Mouse (Mus musculus) CH12.LX (cell line): ENCODE results near the gene Gm10762. TPM values are rescaled to one million over a fixed set of nuclear protein-coding genes. Genes with fewer than 3 reads are reported as not detected.

Experiments used
- DNase-seq: peaks from one replicate; pipeline ENCODE4 v3.0.0-alpha.2; 2013; ENCODE audit errors: extremely low read depth
- H3K27ac ChIP-seq: 2 replicates; pipeline ENCODE4 v1.5.1; 2012; ENCODE audit warnings: low read depth, mild to moderate bottlenecking, control low read depth, moderate library complexity; ENCODE audit not compliant: insufficient read depth
- H3K27me3 ChIP-seq: replicated peaks from 2 replicates; pipeline ENCODE3; 2012; ENCODE audit warnings: inconsistent platforms
- H3K36me3 ChIP-seq, 2 experiments: replicated peaks in 1 of 2; 2 replicates each; pipeline versions ENCODE3 to v1.6.1; 2012; ENCODE audit warnings: inconsistent platforms in 1 of 2, low read length in 1 of 2, mild to moderate bottlenecking in 1 of 2, mixed read lengths in 1 of 2, moderate library complexity in 1 of 2; ENCODE audit not compliant: control insufficient read depth in 1 of 2, insufficient read depth in 1 of 2
- H3K4me1 ChIP-seq, 2 experiments: 2 replicates each; pipeline ENCODE4 v1.6.1; 2012; ENCODE audit warnings: inconsistent platforms in 1 of 2, moderate library complexity in 1 of 2; ENCODE audit not compliant: insufficient read depth in 2 of 2, control insufficient read depth in 1 of 2
- H3K4me2 ChIP-seq: 2 replicates; pipeline ENCODE4 v1.6.1; 2012; ENCODE audit warnings: low read depth, mild to moderate bottlenecking, control low read depth; ENCODE audit not compliant: poor library complexity, insufficient read depth, severe bottlenecking
- H3K4me3 ChIP-seq, 3 experiments: fragments of 150-350 bp in 1 of 3; sonication (generic) in 1 of 3; replicated peaks in 1 of 3; 2 replicates each; pipeline versions ENCODE3 to v1.5.1; 2011 to 2012; ENCODE audit warnings: low read depth in 2 of 3, low read length in 2 of 3, mild to moderate bottlenecking in 2 of 3, moderate library complexity in 2 of 3, control low read depth in 1 of 3, improper control_type of control experiment in 1 of 3, inconsistent platforms in 1 of 3, mixed read lengths in 1 of 3; ENCODE audit not compliant: poor library complexity in 1 of 3
- H3K79me2 ChIP-seq: replicated peaks from 2 replicates; pipeline ENCODE4 v1.6.1; 2012; ENCODE audit warnings: mild to moderate bottlenecking, moderate library complexity; ENCODE audit not compliant: control insufficient read depth, poor library complexity, insufficient read depth, severe bottlenecking; ENCODE audit errors: extremely low read depth
- H3K9ac ChIP-seq: 2 replicates; pipeline ENCODE4 v1.6.1; 2012; ENCODE audit warnings: low read depth, mild to moderate bottlenecking, control low read depth, moderate library complexity; ENCODE audit not compliant: insufficient read depth
- H3K9me3 ChIP-seq: replicated peaks from 2 replicates; pipeline ENCODE3; 2012; ENCODE audit warnings: low read length, inconsistent platforms, mixed read lengths
- BHLHE40 ChIP-seq: IDR thresholded peaks from 2 replicates; pipeline ENCODE4 v1.6.1; 2011; ENCODE audit warnings: mild to moderate bottlenecking, low read depth, low read length, improper control_type of control experiment
- CHD2 ChIP-seq: IDR thresholded peaks from 2 replicates; pipeline ENCODE4 v1.6.1; 2011; ENCODE audit warnings: low read length, improper control_type of control experiment
- ELF1 ChIP-seq: IDR thresholded peaks from 2 replicates; pipeline ENCODE4 v1.6.1; 2014; ENCODE audit warnings: low read depth, mild to moderate bottlenecking, inconsistent platforms, low read length, improper control_type of control experiment
- ETS1 ChIP-seq: conservative IDR thresholded peaks from 2 replicates; pipeline ENCODE4 v1.6.1; 2012; ENCODE audit warnings: low read depth, mild to moderate bottlenecking, inconsistent platforms, low read length, improper control_type of control experiment, moderate library complexity
- HCFC1 ChIP-seq: IDR thresholded peaks from 2 replicates; pipeline ENCODE4 v1.6.1; 2012; ENCODE audit warnings: low read depth, mild to moderate bottlenecking, inconsistent platforms, low read length, improper control_type of control experiment
- IRF4 ChIP-seq: IDR thresholded peaks from 2 replicates; pipeline ENCODE4 v1.6.1; 2014; ENCODE audit warnings: low read depth, mild to moderate bottlenecking, inconsistent platforms, low read length, improper control_type of control experiment
- JUND ChIP-seq: conservative IDR thresholded peaks from 2 replicates; pipeline ENCODE4 v1.6.1; 2011; ENCODE audit warnings: low read depth, low read length, improper control_type of control experiment
- MAZ ChIP-seq: IDR thresholded peaks from 2 replicates; pipeline ENCODE4 v1.6.1; 2012; ENCODE audit warnings: low read depth, mild to moderate bottlenecking, inconsistent platforms, low read length, improper control_type of control experiment, moderate library complexity
- MYC ChIP-seq: IDR thresholded peaks from 2 replicates; pipeline ENCODE4 v1.6.1; 2011; ENCODE audit warnings: low read depth, mild to moderate bottlenecking, improper control_type of control experiment, low read length
- NELFE ChIP-seq: IDR thresholded peaks from 2 replicates; pipeline ENCODE4 v1.6.1; 2011; ENCODE audit warnings: low read depth, low read length, improper control_type of control experiment
- PAX5 ChIP-seq: IDR thresholded peaks from 2 replicates; pipeline ENCODE4 v1.6.1; 2012; ENCODE audit warnings: low read length, inconsistent platforms, mixed read lengths
- RAD21 ChIP-seq: IDR thresholded peaks from 2 replicates; pipeline ENCODE4 v1.6.1; 2011; ENCODE audit warnings: low read depth, mild to moderate bottlenecking, low read length, improper control_type of control experiment, moderate library complexity
- RCOR1 ChIP-seq: conservative IDR thresholded peaks from 2 replicates; pipeline ENCODE4 v1.6.1; 2012; ENCODE audit warnings: low read depth, mild to moderate bottlenecking, inconsistent platforms, low read length, improper control_type of control experiment
- SMC3 ChIP-seq: IDR thresholded peaks from 2 replicates; pipeline ENCODE4 v1.6.1; 2011; ENCODE audit warnings: low read depth, low read length, improper control_type of control experiment
- TCF12 ChIP-seq: IDR thresholded peaks from 2 replicates; pipeline ENCODE4 v1.6.1; 2014; ENCODE audit warnings: low read depth, mild to moderate bottlenecking, inconsistent platforms, low read length, improper control_type of control experiment
- USF1 ChIP-seq: IDR thresholded peaks from 2 replicates; pipeline ENCODE4 v1.6.1; 2014; ENCODE audit warnings: low read depth, mild to moderate bottlenecking, inconsistent platforms, low read length, improper control_type of control experiment
- ZKSCAN1 ChIP-seq: IDR thresholded peaks from 2 replicates; pipeline ENCODE4 v1.6.1; 2012; ENCODE audit warnings: low read depth, inconsistent platforms, low read length, improper control_type of control experiment, borderline replicate concordance
- ZMIZ1 ChIP-seq: IDR thresholded peaks from 2 replicates; pipeline ENCODE4 v1.6.1; 2012; ENCODE audit warnings: low read depth, mild to moderate bottlenecking, inconsistent platforms, low read length, improper control_type of control experiment
- ZNF384 ChIP-seq: IDR thresholded peaks from 2 replicates; pipeline ENCODE4 v1.6.1; 2012; ENCODE audit warnings: low read depth, low read length, improper control_type of control experiment, inconsistent platforms
- dilution Hi-C: fragments of 300-500 bp; cut with MboI; formaldehyde crosslinking; loops from 2 replicates; pipeline ENCODE4 v1.14.3; 2020; ENCODE audit warnings: low sequenced_read_pairs; ENCODE audit not compliant: extremely low pct_unique_long_range_greater_than_20kb, extremely low pct_ligation_motif_present
- in situ Hi-C: fragments of 300-500 bp; cut with MboI; formaldehyde crosslinking; loops from 3 replicates; pipeline ENCODE4 v1.14.3; 2019; ENCODE audit warnings: low sequenced_read_pairs, low pct_ligation_motif_present, low pct_unique_long_range_greater_than_20kb, mixed read lengths
- polyA plus RNA-seq: library from polyadenylated mRNA; unstranded; fragments of >175 nt; gene quantifications from 2 replicates; pipeline ENCODE4 v1.2.1, GENCODE M21; 2012; ENCODE audit warnings: low read depth; ENCODE audit not compliant: insufficient read length
- total RNA-seq, 2 experiments: library from RNA; depleted of rRNA; stranded (reverse); fragments of 300-350 nt in 1 of 2; fragments of >200 nt in 1 of 2; gene quantifications; 2 replicates each; pipeline ENCODE4 v1.2.3; 2012 to 2014

Gm10762 gene
- total and polyA plus RNA-seq, 3 experiments: 3.3 to 3.9 (median 3.3) TPM

GRCm38 (mm10) chr2:128965505-128966105 lies 1.9 kb downstream of the Gm10762 start:
- no peaks in the 10 kb centered on the region for H3K36me3 ChIP-seq
- no peak overlapping the region for H3K4me3 ChIP-seq
- H3K27me3 ChIP-seq: no peaks in the 10 kb centered on the region
- dilution Hi-C loops: no loop called here
- in situ Hi-C loops: no loop called here
- peaks cover 3 to 16% of the 10 kb centered on the region in 2 experiments; a peak in 2 of 4 replicates for H3K4me1 ChIP-seq
- no peak overlapping the region; the same call in 1 of the 2 replicates for H3K9ac ChIP-seq
- H3K79me2 ChIP-seq: no peaks in the 10 kb centered on the region
- no peak overlapping the region for H3K4me2 ChIP-seq
- H3K27ac ChIP-seq: no peak overlapping the region
- DNase-seq: no peak
- H3K9me3 ChIP-seq: no peaks in the 10 kb centered on the region
- no peak for TF ChIP-seq JUND
- peak; percentile 55; the same call in 1 of the 2 replicates for TF ChIP-seq ZNF384

DNA sequence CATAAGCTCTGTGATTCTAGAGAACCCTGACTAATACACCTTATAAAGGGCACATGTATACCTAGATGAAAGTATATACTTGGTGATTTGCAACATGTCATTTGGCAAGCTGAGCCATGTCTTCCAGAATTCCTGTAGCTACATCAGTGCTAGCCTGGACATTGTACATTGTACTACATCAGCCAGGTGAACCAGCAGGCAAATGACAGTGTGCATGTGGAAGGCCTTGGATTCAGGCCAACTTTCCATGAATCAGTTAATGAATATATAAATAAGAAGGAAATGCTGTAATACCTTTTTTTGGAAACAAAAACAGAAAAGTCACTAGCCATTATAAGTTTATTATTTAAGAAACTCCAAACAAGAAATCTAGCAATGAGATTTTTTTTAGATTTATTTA lies 13.3 kb downstream of the Gm10762 start:
- in situ Hi-C loops: no loop called here
- Histone ChIP-seq H3K9me3 (no peaks in the 10 kb centered on the region), H3K36me3 (no peaks in the 10 kb centered on the region), H3K27me3 (no peaks in the 10 kb centered on the region), H3K4me1 (no peaks in the 10 kb centered on the region), H3K4me3 (no peak overlapping the region), H3K79me2 (no peaks in the 10 kb centered on the region), H3K4me2 (no peak overlapping the region), H3K9ac (no peak overlapping the region), H3K27ac (no peak overlapping the region)
- dilution Hi-C loops: no loop called here
- DNase-seq: no peak
- TF ChIP-seq TCF12: no peak
- no peak for TF ChIP-seq HCFC1
- TF ChIP-seq SMC3: no peak
- TF ChIP-seq RCOR1: no peak
- no peak for TF ChIP-seq IRF4
- no peak for TF ChIP-seq USF1
- no peak for TF ChIP-seq CHD2
- TF ChIP-seq PAX5: no peak
- TF ChIP-seq ZKSCAN1: no peak
- no peak for TF ChIP-seq NELFE
- no peak for TF ChIP-seq ZMIZ1
- TF ChIP-seq MAZ: no peak
- TF ChIP-seq JUND: no peak
- no peak for TF ChIP-seq BHLHE40
- TF ChIP-seq ETS1: no peak
- no peak for TF ChIP-seq MYC
- TF ChIP-seq ELF1: no peak
- TF ChIP-seq RAD21: no peak
